Mouse (Mus musculus): ENCODE measurements around the gene Acp6. TPM values are rescaled to one million over a fixed set of nuclear protein-coding genes. Genes with fewer than 3 reads are reported as not detected.
"Not testable (repeated sequence)": the region's sequence is repeated elsewhere in the genome, so short reads cannot be mapped to it uniquely, and the experiment has no call there.

Gene Acp6
- total RNA-seq (2021) = 40.0 and 42.3 TPM in 2 replicates
- long read RNA-seq, experiment 1, transcript Acp6-201 (10 exons, 1,754 nt) = major isoform, 61 of 79 reads
- long read RNA-seq, experiment 1, partial matches to known transcripts = 4 of 79 reads
- long read RNA-seq, experiment 1, other reads (novel, unspliced or antisense) = 8 of 79 reads
- long read RNA-seq, experiment 2, transcript Acp6-201 (10 exons, 1,754 nt) = major isoform, 36 of 50 reads
- long read RNA-seq, experiment 2, partial matches to known transcripts = 1 of 50 reads
- long read RNA-seq, experiment 2, other reads (novel, unspliced or antisense) = 10 of 50 reads

DNA sequence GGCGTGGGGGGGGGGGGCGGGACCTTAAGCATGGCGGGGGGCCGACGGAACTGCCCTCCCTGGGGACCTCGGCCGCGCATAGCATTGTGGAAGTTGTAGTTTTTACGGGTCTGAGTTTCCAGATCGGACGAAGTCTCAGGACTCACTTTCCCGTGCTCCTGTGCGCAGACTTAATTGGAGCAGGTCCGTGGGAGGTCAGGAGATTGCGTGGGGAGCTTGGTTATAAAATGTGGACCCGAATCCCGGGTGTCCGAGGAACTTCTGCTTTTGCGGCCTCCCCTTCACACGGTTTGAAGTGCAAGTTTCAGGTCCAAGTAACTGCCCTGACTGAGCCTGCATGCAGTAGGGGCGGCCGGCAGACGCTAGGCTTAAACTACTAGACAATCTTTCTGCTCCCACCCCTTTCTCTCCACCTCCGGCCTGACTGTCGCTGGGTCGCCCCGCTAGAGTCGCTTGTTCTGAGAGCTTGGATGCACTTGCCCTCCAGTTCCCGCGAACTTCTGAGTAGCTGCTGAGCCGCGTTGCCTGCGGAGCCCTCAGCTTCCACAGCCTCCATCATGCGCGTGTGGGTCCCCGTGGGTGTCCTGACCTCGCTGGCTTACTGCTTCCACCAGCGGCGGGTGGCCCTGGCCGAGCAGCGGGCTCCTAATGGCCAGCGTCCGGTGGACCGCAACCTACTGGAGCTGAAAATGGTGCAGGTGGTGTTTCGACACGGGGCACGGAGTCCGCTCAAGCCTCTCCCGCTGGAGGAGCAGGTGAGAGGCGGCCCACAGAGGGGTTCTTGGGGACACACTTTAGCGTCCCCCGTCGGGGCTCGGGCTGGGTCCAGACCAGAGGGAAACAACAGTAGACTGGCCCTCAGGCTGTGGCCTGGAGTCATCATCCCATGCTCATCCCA lies at the start of gene Acp6:
Gene Acp6, plus strand, starts transcription at position 167 of the 898 bp plus-strand sequence.
- peak; percentile 95 for DNase-seq

- no peak for DNase-seq
Observed at GRCm38 (mm10) chr3:97117511-97117910, 41.1 kb upstream of the Acp6 start.

GRCm38 (mm10) chr3:97118313-97118712 lies 40.3 kb upstream of the Acp6 start:
- DNase-seq = no peak

DNA sequence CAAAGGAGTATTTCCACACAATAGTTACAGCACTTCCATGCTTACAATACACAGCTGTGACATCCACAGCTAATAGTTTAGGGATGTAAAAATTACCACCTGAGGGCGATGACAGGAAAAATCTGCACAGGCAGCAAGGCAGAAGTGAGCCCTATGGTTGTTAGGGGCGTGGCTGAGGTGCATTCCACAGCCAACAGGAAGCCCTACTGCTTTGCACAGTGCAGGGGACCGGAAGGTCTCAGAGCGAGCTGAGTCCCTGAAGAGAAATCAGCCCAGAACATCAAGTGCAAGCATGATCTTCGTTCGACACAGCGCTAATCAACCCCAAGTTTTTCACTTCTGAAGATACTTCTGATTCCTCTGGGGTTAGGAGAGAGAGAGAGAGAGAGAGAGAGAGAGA lies 34.4 kb upstream of the Acp6 start:
- no peak for DNase-seq

- no peak for DNase-seq
Observed at GRCm38 (mm10) chr3:97129410-97129809, 29.2 kb upstream of the Acp6 start.

DNA sequence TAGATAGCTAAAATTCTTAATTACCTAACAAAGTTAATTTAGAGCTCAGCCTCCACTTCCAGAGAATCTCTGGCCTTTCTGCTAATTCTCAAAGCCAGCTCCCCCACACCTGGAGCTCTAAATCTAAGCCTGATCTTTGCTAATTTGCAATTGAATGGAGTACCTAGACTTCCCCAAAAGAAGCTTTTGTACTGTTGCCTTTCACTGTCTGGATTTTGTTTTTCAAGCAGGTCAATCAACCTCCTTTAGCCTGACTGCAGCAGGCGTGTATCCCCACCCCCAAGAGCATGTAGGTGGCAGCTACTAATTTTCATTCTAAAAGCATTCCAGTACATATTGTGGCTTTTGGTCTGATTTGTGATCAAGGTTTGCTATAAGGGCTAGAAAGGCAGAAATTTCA lies 20.9 kb upstream of the Acp6 start:
- DNase-seq = not testable (repeated sequence)

GRCm38 (mm10) chr3:97151092-97151491 lies 7.5 kb upstream of the Acp6 start:
- no peak for DNase-seq

DNA sequence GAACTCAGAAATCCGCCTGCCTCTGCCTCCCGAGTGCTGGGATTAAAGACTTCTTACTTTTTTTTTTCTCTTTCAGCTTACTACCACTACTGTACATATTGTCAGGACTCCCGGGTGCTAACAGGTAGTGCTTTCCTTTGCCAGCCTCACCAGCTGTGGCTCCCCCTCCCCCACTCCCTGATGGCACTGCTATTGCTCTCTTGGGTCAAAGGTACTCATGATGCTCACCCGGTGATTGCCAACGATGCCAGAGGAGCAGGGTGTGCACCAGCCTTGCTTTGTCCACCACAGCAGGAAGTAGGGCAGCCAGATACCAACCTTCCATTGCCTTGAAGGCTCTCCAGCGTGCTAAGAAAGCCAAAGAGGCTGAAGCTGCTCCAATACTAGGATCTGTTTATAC lies 2.1 kb upstream of the Acp6 start:
- no peak for DNase-seq

- no peak for DNase-seq
Observed at GRCm38 (mm10) chr3:97157308-97157707, 1.3 kb upstream of the Acp6 start.

GRCm38 (mm10) chr3:97157958-97158599 lies 498 bp upstream of the Acp6 start:
- DNase-seq = peak; percentile 89

GRCm38 (mm10) chr3:97159509-97159850 lies 903 bp downstream of the Acp6 start:
- no peak for DNase-seq

GRCm38 (mm10) chr3:97159986-97160385 lies 1.4 kb downstream of the Acp6 start:
- no peak for DNase-seq

GRCm38 (mm10) chr3:97160908-97161307 lies 2.3 kb downstream of the Acp6 start:
- DNase-seq = peak; percentile 51

- DNase-seq = no peak
Observed at GRCm38 (mm10) chr3:97161773-97162172, 3.2 kb downstream of the Acp6 start.

- DNase-seq = no peak
Observed at GRCm38 (mm10) chr3:97164477-97164876, 5.9 kb downstream of the Acp6 start.

GRCm38 (mm10) chr3:97167126-97167525 lies 8.5 kb downstream of the Acp6 start:
- DNase-seq = no peak

DNA sequence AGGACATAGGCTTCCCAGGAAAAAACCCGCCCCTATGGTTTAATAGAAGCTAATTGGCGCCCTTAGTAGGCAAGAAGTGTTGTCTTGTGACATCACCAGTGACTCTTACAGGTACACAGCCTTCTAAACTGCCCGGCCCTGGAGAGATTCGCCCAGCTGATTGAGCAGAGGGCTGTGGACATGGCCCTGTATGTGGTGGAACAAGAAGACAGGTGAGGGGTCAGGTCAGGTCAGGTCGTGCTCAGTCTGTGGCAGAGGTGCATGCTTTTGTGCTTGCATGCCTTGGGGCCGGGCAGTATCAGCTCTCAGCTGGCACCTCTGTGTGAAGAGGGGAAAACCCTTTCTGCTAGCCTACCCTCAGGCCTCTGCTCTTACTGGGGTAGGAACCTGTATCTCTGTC lies 13.0 kb downstream of the Acp6 start:
- DNase-seq = no peak

GRCm38 (mm10) chr3:97172231-97172630 lies 13.7 kb downstream of the Acp6 start:
- no peak for DNase-seq

GRCm38 (mm10) chr3:97172632-97173031 lies 14.1 kb downstream of the Acp6 start:
- no peak for DNase-seq

- no peak for DNase-seq
Observed at GRCm38 (mm10) chr3:97178885-97179284, 20.3 kb downstream of the Acp6 start.

DNA sequence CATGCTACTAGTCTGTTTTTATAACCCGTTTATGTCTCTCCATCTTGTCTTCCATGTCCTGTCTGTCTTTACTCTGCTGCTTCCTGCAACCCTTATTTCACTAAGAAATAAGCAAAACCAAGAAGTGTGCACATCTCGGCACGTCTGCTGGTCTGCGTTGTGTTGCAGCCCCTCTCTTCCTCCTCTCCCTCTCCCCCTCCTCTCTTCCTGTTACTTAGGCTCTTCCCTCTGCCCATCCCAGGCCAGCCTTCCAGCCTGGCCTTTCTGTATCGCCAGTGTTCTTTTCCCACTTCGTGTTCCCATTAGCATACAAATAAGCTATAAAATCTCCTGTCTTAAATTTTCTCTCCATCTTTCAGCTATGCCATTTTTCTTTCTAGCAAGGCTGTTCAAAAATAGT lies 21.9 kb downstream of the Acp6 start:
- DNase-seq = no peak

DNA sequence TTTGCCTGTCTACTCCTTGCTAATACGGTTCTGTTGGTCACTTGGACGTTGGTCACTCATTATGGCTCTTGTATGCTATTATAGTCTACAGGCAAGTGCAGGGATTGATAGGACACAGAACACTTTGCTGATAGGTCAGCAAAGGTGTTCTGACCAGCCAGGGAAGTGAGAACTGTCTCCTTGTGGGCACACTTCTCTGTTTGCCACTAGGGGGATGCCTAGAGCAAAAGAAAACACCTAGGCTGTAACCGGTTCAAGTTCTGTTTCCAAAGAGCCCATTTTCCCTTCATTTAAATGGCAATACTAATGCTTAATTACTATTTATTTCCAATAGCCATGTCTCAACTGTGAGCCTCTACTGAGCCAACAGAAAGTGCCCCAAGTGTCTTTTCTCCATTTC lies 25.2 kb downstream of the Acp6 start:
- no peak for DNase-seq
